Mouse (Mus musculus) MEL (cell line): ENCODE measurements around the gene Adgrg5. TPM values are rescaled to one million over a fixed set of nuclear protein-coding genes. Genes with fewer than 3 reads are reported as not detected.
A peak's percentile ranks its signal among the peaks of the same experiment; 100 is the strongest.

ENCODE experiments used
- DNase-seq: peaks from one replicate; pipeline ENCODE4 v3.0.0; 2011; ENCODE audit warnings: low read depth, low spot score
- H3K27ac ChIP-seq: 2 replicates; pipeline ENCODE4 v1.5.1; 2012; ENCODE audit warnings: low read depth, mild to moderate bottlenecking, control low read depth, low read length, moderate library complexity; ENCODE audit not compliant: control insufficient read depth
- H3K27me3 ChIP-seq, 2 experiments: fragments of 150-350 bp in 1 of 2; sonication (generic) in 1 of 2; 2 replicates each; pipeline ENCODE4 v1.6.1; 2012; ENCODE audit warnings: low read length in 2 of 2, mild to moderate bottlenecking in 2 of 2, improper control_type of control experiment in 1 of 2, moderate library complexity in 1 of 2; ENCODE audit not compliant: insufficient read depth in 2 of 2, control insufficient read depth in 1 of 2
- H3K36me3 ChIP-seq, 2 experiments: 2 replicates each; pipeline ENCODE4 v1.6.1; 2012 to 2014; ENCODE audit warnings: low read length in 2 of 2, improper control_type of control experiment in 1 of 2, inconsistent platforms in 1 of 2, mild to moderate bottlenecking in 1 of 2; ENCODE audit not compliant: insufficient read depth in 2 of 2, control insufficient read depth in 1 of 2
- H3K4me1 ChIP-seq, 2 experiments: fragments of 150-350 bp in 1 of 2; sonication (generic) in 1 of 2; 2 replicates each; pipeline ENCODE4 v1.6.1; 2012; ENCODE audit warnings: low read length in 2 of 2, improper control_type of control experiment in 1 of 2, mild to moderate bottlenecking in 1 of 2; ENCODE audit not compliant: insufficient read depth in 2 of 2, control insufficient read depth in 1 of 2
- H3K4me3 ChIP-seq, 2 experiments: fragments of 150-350 bp in 1 of 2; sonication (generic) in 1 of 2; 2 replicates each; pipeline ENCODE4 v1.5.1; 2012; ENCODE audit warnings: low read depth in 2 of 2, low read length in 2 of 2, mild to moderate bottlenecking in 2 of 2, moderate library complexity in 2 of 2, control low read depth in 1 of 2, improper control_type of control experiment in 1 of 2; ENCODE audit not compliant: control insufficient read depth in 1 of 2, insufficient read depth in 1 of 2
- H3K79me2 ChIP-seq: 2 replicates; pipeline ENCODE4 v1.6.1; 2012; ENCODE audit warnings: mild to moderate bottlenecking, low read length, moderate library complexity; ENCODE audit not compliant: control insufficient read depth, poor library complexity, insufficient read depth
- H3K9ac ChIP-seq: 2 replicates; pipeline ENCODE4 v1.6.1; 2012; ENCODE audit warnings: low read depth, mild to moderate bottlenecking, control low read depth, low read length, moderate library complexity; ENCODE audit not compliant: control insufficient read depth, poor library complexity, severe bottlenecking
- H3K9me3 ChIP-seq: fragments of 150-350 bp; sonication (generic); replicated peaks from 2 replicates; pipeline ENCODE4 v1.6.1; 2012; ENCODE audit warnings: mild to moderate bottlenecking, low read length, improper control_type of control experiment, moderate library complexity; ENCODE audit not compliant: insufficient read depth
- BHLHE40 ChIP-seq: IDR thresholded peaks from 2 replicates; pipeline ENCODE4 v1.6.1; 2012; ENCODE audit warnings: low read depth, mild to moderate bottlenecking, inconsistent platforms, low read length, improper control_type of control experiment, borderline replicate concordance
- CHD1 ChIP-seq: IDR thresholded peaks from 2 replicates; pipeline ENCODE4 v1.6.1; 2012; ENCODE audit warnings: low read depth, mild to moderate bottlenecking, inconsistent platforms, low read length, improper control_type of control experiment
- CHD2 ChIP-seq: IDR thresholded peaks from 2 replicates; pipeline ENCODE4 v1.6.1; 2011; ENCODE audit warnings: low read length, improper control_type of control experiment
- CTCF ChIP-seq, 3 experiments: IDR thresholded peaks in 2 of 3; conservative IDR thresholded peaks in 1 of 3; 2 replicates each; pipeline ENCODE4 v1.5.1; 2011 to 2012; ENCODE audit warnings: low read length in 3 of 3, low read depth in 2 of 3, mild to moderate bottlenecking in 2 of 3, improper control_type of control experiment in 1 of 3, inconsistent platforms in 1 of 3, mixed read lengths in 1 of 3, moderate library complexity in 1 of 3; ENCODE audit not compliant: control insufficient read depth in 1 of 3, insufficient read depth in 1 of 3, poor library complexity in 1 of 3, severe bottlenecking in 1 of 3
- ELF1 ChIP-seq: IDR thresholded peaks from 2 replicates; pipeline ENCODE4 v1.6.1; 2014; ENCODE audit warnings: low read depth, mild to moderate bottlenecking, inconsistent platforms, low read length, improper control_type of control experiment, moderate library complexity
- GATA1 ChIP-seq: IDR thresholded peaks from 2 replicates; pipeline ENCODE4 v1.6.1; 2011; ENCODE audit warnings: low read depth, low read length, improper control_type of control experiment
- JUND ChIP-seq: IDR thresholded peaks from 2 replicates; pipeline ENCODE4 v1.6.1; 2011; ENCODE audit warnings: low read depth, mild to moderate bottlenecking, improper control_type of control experiment, low read length
- KAT2A ChIP-seq: conservative IDR thresholded peaks from 2 replicates; pipeline ENCODE4 v1.6.1; 2012; ENCODE audit warnings: low read depth, low read length, improper control_type of control experiment, inconsistent platforms
- MAFK ChIP-seq: IDR thresholded peaks from 2 replicates; pipeline ENCODE4 v1.6.1; 2011; ENCODE audit warnings: low read depth, mild to moderate bottlenecking, low read length, improper control_type of control experiment, borderline replicate concordance
- MEF2A ChIP-seq: IDR thresholded peaks from 2 replicates; pipeline ENCODE4 v1.6.1; 2014; ENCODE audit warnings: low read depth, mild to moderate bottlenecking, inconsistent platforms, low read length, improper control_type of control experiment; ENCODE audit not compliant: poor library complexity, insufficient replicate concordance, severe bottlenecking; ENCODE audit errors: extremely low read depth
- NELFE ChIP-seq: IDR thresholded peaks from 2 replicates; pipeline ENCODE4 v1.6.1; 2011; ENCODE audit warnings: low read depth, low read length, improper control_type of control experiment
- POLR2A ChIP-seq, 2 experiments: IDR thresholded peaks; 2 replicates each; pipeline ENCODE4 v1.6.1; 2011 to 2012; ENCODE audit warnings: low read length in 2 of 2, mild to moderate bottlenecking in 2 of 2, control low read depth in 1 of 2, improper control_type of control experiment in 1 of 2, low read depth in 1 of 2, moderate library complexity in 1 of 2; ENCODE audit not compliant: control insufficient read depth in 1 of 2, insufficient read depth in 1 of 2, poor library complexity in 1 of 2
- TBP ChIP-seq: IDR thresholded peaks from 2 replicates; pipeline ENCODE4 v1.8.0; 2011; ENCODE audit warnings: low read depth, low read length, improper control_type of control experiment
- UBTF ChIP-seq: IDR thresholded peaks from 2 replicates; pipeline ENCODE4 v1.6.1; 2012; ENCODE audit warnings: low read depth, mild to moderate bottlenecking, inconsistent platforms, low read length, improper control_type of control experiment, moderate library complexity, borderline replicate concordance; ENCODE audit not compliant: insufficient read depth
- USF1 ChIP-seq: IDR thresholded peaks from 2 replicates; pipeline ENCODE4 v1.6.1; 2014; ENCODE audit warnings: low read depth, mild to moderate bottlenecking, inconsistent platforms, low read length, improper control_type of control experiment, moderate library complexity
- USF2 ChIP-seq, 2 experiments: IDR thresholded peaks; 2 replicates each; pipeline ENCODE4 v1.6.1; 2011 to 2012; ENCODE audit warnings: improper control_type of control experiment in 2 of 2, low read length in 2 of 2, borderline replicate concordance in 1 of 2, inconsistent platforms in 1 of 2, low read depth in 1 of 2, mild to moderate bottlenecking in 1 of 2; ENCODE audit not compliant: insufficient read depth in 1 of 2
- polyA plus RNA-seq, 2 experiments: library from polyadenylated mRNA; stranded (reverse) in 1 of 2; unstranded in 1 of 2; fragments of >175 nt in 1 of 2; fragments of >200 nt in 1 of 2; gene quantifications; 2 replicates each; pipeline versions ENCODE4 v1.2.1 to v1.2.4; 2012; ENCODE audit warnings: low replicate concordance in 2 of 2, low read depth in 1 of 2; ENCODE audit not compliant: insufficient read length in 2 of 2, insufficient read depth in 1 of 2, missing spikeins in 1 of 2
- total RNA-seq: library from RNA; depleted of rRNA; stranded (reverse); fragments of 300-350 nt; gene quantifications from 2 replicates; pipeline ENCODE4 v1.2.3, GENCODE M21; 2012

Adgrg5 gene
- total and polyA plus RNA-seq, 3 experiments: 0.04 to 1.3 TPM; not detected in 1

GRCm38 (mm10) chr8:94981848-94982247, 58.4 kb downstream of the Adgrg5 start:
- Histone ChIP-seq H3K4me1 (peaks cover 0 to 15% of the 10 kb centered on the region in 2 experiments; a peak in 3 of 4 replicates), H3K36me3 (peaks cover 0 to 2% of the 10 kb centered on the region in 2 experiments; a peak in 2 of 4 replicates), H3K27ac (no peak overlapping the region), H3K27me3 (no peaks in the 10 kb centered on the region), H3K9ac (no peak overlapping the region), H3K9me3 (no peaks in the 10 kb centered on the region), H3K4me3 (no peak overlapping the region), H3K79me2 (peaks cover 3% of the 10 kb centered on the region)
- no peak for DNase-seq
- TF ChIP-seq USF1 (no peak), CHD2 (no peak), NELFE (no peak), BHLHE40 (no peak), KAT2A (no peak), USF2 (IDR thresholded peaks at IDR 0.05; ENCODE audit: borderline replicate concordance in 1 of 2, insufficient read depth in 1 of 2, low read depth in 1 of 2, low read length in 2 of 2) (no peak), CTCF (IDR thresholded peaks at IDR 0.05 in 2 of 3, conservative IDR thresholded peaks at IDR 0.05 in 1 of 3; ENCODE audit: control insufficient read depth in 1 of 3, insufficient read depth in 1 of 3, low read depth in 2 of 3, low read length in 3 of 3, poor library complexity in 1 of 3, severe bottlenecking in 1 of 3) (no peak), CHD1 (no peak), GATA1 (no peak), ELF1 (no peak)

- DNase-seq: no peak
- Histone ChIP-seq H3K27me3 (no peaks in the 10 kb centered on the region), H3K79me2 (peaks cover 3% of the 10 kb centered on the region), H3K27ac (no peak overlapping the region), H3K9ac (no peak overlapping the region), H3K36me3 (peaks cover 0 to 2% of the 10 kb centered on the region in 2 experiments; a peak in 2 of 4 replicates), H3K4me3 (no peak overlapping the region), H3K4me1 (peaks cover 0 to 12% of the 10 kb centered on the region in 2 experiments; a peak in 3 of 4 replicates), H3K9me3 (no peaks in the 10 kb centered on the region)
- 0 out of 2 replicates have a peak, but pooled peaks have one; percentile 16 for TF ChIP-seq JUND
- TF ChIP-seq MEF2A: no peak
Measured at GRCm38 (mm10) chr8:94983146-94983545, 59.7 kb downstream of the Adgrg5 start.

- peaks cover 0 to 12% of the 10 kb centered on the region in 2 experiments; a peak in 3 of 4 replicates for H3K4me1 ChIP-seq
- peaks cover 3% of the 10 kb centered on the region for H3K79me2 ChIP-seq
- peak overlapping the region; percentile 44; the same call in 1 of the 2 replicates for H3K27ac ChIP-seq
- TF ChIP-seq POLR2A (IDR thresholded peaks at IDR 0.05; ENCODE audit: control insufficient read depth in 1 of 2, insufficient read depth in 1 of 2, low read depth in 1 of 2, low read length in 2 of 2, poor library complexity in 1 of 2): peak in 1 of 2 experiments; percentile 53; a peak in 1 of 4 replicates
- TF ChIP-seq UBTF: peak; percentile 70; the same call in 1 of the 2 replicates
- TF ChIP-seq MAFK: no peak
- peak; percentile 30; the same call in 1 of the 2 replicates for TF ChIP-seq NELFE
- TF ChIP-seq TBP: peak; percentile 92
- H3K9ac ChIP-seq: peak overlapping the region; percentile 67
- no peaks in the 10 kb centered on the region for H3K9me3 ChIP-seq
- peak overlapping the region; percentile 56 to 83 for H3K4me3 ChIP-seq
- DNase-seq: peak; percentile 77
- peaks cover 0 to 2% of the 10 kb centered on the region in 2 experiments; a peak in 2 of 4 replicates for H3K36me3 ChIP-seq
- no peaks in the 10 kb centered on the region for H3K27me3 ChIP-seq
Measured at GRCm38 (mm10) chr8:94983881-94984516, 60.5 kb downstream of the Adgrg5 start.
